Mouse (Mus musculus): ENCODE measurements around the gene Zscan21. TPM values are rescaled to one million over a fixed set of nuclear protein-coding genes. Genes with fewer than 3 reads are reported as not detected.

The Zscan21 gene
- 4.6 and 8.1 TPM in 2 replicates for polyA plus RNA-seq (2012; rRNA removed; ENCODE audit: low replicate concordance)

DNA sequence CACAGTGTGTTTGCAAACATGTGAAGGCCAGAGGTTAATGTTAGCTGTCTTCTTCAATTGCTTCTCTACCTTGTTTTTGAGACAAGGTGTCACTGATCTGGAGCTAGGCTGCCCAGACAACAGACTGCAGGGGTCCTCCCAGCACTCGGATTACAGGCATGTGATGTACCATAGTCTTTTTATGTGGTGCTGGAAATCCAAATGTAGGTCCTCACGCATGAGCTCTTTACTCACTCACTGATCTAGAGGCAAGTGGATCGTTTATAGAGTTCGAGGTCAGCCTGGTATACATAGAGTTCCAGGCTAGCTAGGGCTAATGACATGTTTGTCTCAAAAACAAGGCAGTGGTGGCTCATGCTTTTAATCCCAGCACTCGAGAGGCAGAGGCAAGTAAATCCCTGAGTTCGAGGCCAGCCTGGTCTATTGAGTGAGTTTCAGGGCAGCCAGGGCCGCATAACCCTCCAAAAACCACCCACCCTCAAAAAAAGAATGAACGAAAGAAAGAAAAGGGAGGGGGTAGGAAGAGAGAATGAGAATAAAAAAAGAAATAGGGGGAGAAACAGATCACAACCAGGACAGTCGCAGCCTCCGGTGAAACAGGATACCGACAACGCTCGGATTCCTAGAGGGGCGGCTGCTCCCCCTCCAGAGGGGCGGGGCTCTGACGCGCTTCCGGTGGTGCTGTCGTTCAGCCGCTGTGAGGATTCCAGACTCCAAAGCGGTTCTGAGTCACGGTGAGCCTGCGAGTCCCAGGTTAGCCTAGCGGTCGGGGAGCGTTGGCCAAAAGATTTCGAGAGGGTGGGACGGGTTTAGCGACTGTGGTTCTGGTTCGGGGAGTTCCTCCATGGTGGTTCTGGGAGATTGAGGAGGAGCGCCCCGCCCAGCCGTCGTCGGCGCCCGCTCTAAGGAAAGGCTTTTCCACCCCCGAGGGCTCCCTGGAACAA, at the start of gene Zscan21:
TSS of gene Zscan21 (plus strand) at position 649 of the 944 bp plus-strand sequence.

DNA sequence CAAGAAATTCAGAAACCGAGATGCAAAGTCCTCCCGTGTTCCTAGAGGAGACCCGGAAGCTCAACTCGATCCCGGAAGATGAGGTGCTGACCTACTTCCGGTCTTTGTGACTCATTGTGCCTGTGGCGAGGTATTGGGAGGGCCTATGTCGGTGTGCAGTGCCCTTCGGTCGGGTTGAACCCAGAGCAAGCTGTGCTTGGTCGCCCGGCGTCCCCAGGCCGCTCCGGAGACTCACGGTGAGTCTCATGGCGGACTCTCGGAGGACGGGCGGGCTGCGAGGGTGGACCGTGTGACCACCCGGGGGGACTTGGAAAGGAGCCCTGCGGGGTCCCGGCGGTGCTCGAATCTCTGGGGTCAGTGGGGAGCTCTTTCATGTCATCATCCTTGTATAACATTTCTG, 31.7 kb upstream of the Zscan21 start, which contains the start of gene Zkscan1:
TSS of gene Zkscan1 (plus strand) at position 89 of the 400 bp plus-strand sequence.

GRCm38 (mm10) chr5:138155443-138155976, 38.8 kb downstream of the Zscan21 start, which contains the start of gene Zfp113:
Zfp113 (minus strand) TSS chr5:138155744.

DNA sequence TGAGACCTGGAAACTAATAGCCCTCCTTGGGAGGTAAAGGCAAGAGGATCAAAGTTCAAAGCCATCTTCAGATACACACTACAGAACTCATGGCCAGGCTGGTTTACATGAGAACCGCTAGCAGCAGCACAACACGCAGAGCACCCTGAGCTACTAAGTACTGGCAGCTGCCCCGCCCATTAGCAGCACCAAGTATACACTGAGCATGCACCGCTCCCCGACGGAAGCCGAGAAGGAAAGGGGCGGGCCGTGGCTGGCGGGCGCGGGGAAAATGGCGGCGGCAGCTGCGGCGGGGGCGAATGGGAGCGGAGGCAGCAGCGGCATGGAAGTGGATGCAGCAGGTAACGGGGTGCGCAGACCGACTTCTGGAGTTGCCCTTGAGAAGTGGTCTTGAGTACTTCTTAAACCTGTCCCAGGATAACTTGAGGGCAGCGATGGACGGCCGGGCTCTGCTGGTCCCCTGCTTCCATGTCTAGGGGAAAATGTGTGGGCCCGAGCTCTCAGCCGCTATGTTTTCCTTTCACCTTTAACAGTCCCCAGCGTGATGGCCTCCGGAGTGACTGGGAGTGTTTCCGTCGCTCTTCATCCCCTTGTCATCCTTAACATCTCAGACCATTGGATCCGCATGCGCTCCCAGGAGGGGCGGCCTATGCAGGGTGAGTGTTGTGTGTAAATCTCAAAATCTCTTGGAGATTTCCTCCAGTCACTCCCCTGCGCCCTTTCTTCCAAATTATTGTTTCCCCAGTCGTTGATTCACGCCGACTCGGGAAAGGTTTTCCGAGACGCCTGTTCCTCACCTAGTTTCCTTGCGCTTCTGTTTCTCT, 44.4 kb downstream of the Zscan21 start, which contains the start of gene Cops6:
TSS of gene Cops6 (plus strand) at position 230 of the 824 bp plus-strand sequence.

DNA sequence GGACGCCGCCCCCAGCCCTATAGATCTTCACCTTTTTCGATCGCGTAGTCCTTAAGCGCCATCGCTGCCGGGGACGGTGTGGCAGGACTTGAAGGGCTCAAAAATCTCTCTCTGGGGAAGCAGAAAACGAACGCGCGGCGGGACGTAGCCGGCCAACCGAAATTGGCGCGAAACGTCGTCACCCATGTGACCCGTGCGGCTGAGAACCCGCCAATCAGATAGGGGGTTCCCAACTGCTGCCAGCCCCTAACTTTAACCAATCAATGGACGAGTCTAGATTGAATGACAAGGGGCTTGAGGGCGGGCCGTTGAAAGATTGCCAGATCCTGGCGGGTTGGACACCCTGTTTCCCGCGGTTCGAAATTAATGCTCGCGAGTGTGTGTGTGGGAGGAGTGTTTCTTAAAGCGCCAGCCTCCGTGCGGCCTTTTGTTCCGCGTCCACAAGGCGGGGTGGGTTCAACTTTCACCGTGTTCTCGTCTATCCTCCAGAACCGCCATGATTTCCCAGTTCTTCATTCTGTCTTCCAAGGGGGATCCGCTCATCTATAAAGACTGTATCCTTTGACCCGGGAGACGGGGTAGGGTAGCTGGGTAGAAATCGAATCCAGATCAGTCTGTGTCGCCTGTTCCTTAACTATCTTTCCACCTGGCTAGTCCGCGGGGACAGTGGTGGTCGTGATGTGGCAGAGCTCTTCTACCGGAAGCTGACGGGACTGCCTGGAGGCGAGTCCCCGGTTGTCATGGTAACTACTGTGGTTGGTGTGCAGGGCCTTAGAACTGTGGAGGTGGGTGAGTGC, 55.2 kb downstream of the Zscan21 start, which contains the start of the genes Ap4m1 and Mcm7:
TSS of gene Ap4m1 (plus strand) at position 308 of the 797 bp plus-strand sequence.
TSS of gene Mcm7 (minus strand) at position 728 of the 797 bp plus-strand sequence.

Other genes starting within 250 kb of the Zscan21 start
- 5.4 and 12.5 TPM in 2 replicates for gene Pilrb2, start 245.1 kb upstream of the Zscan21 start, polyA plus RNA-seq (2012; rRNA removed; ENCODE audit: low replicate concordance)
- gene Cyp3a13, start 195.3 kb upstream of the Zscan21 start, polyA plus RNA-seq (2012; rRNA removed; ENCODE audit: low replicate concordance): 0.05 and 0.10 TPM in 2 replicates
- 0.19 and 1.3 TPM in 2 replicates for gene Gjc3, start 153.8 kb upstream of the Zscan21 start, polyA plus RNA-seq (2012; rRNA removed; ENCODE audit: low replicate concordance)
- 0.32 and 2.1 TPM in 2 replicates for gene Azgp1, start 135.4 kb upstream of the Zscan21 start, polyA plus RNA-seq (2012; rRNA removed; ENCODE audit: low replicate concordance)
- not detected in 2 replicates for gene Smok3a, start 95.6 kb upstream of the Zscan21 start, polyA plus RNA-seq (2012; rRNA removed; ENCODE audit: low replicate concordance)
- gene Smok3b, start 95.5 kb upstream of the Zscan21 start, polyA plus RNA-seq (2012; rRNA removed; ENCODE audit: low replicate concordance): not detected in 2 replicates
- not detected in 2 replicates for gene Smok3c, start 63.7 kb upstream of the Zscan21 start, polyA plus RNA-seq (2012; rRNA removed; ENCODE audit: low replicate concordance)
- gene Zkscan1, start 31.8 kb upstream of the Zscan21 start, polyA plus RNA-seq (2012; rRNA removed; ENCODE audit: low replicate concordance): 2.6 and 6.0 TPM in 2 replicates
- 2.3 and 3.0 TPM in 2 replicates for gene Zfp113, start 38.8 kb downstream of the Zscan21 start, polyA plus RNA-seq (2012; rRNA removed; ENCODE audit: low replicate concordance)
- gene Cops6, start 44.2 kb downstream of the Zscan21 start, polyA plus RNA-seq (2012; rRNA removed; ENCODE audit: low replicate concordance): 58.2 and 130 TPM in 2 replicates
- gene Ap4m1, start 55.1 kb downstream of the Zscan21 start, polyA plus RNA-seq (2012; rRNA removed; ENCODE audit: low replicate concordance): 42.4 and 60.0 TPM in 2 replicates
- 23.8 and 27.4 TPM in 2 replicates for gene Mcm7, start 55.5 kb downstream of the Zscan21 start, polyA plus RNA-seq (2012; rRNA removed; ENCODE audit: low replicate concordance)
- gene Taf6, start 70.5 kb downstream of the Zscan21 start, polyA plus RNA-seq (2012; rRNA removed; ENCODE audit: low replicate concordance): 56.7 and 72.9 TPM in 2 replicates
- 2.6 and 4.9 TPM in 2 replicates for gene Cnpy4, start 70.6 kb downstream of the Zscan21 start, polyA plus RNA-seq (2012; rRNA removed; ENCODE audit: low replicate concordance)
- gene Mblac1, start 77.4 kb downstream of the Zscan21 start, polyA plus RNA-seq (2012; rRNA removed; ENCODE audit: low replicate concordance): 5.2 and 11.9 TPM in 2 replicates
- gene Nxpe5, start 109.0 kb downstream of the Zscan21 start, polyA plus RNA-seq (2012; rRNA removed; ENCODE audit: low replicate concordance): 2.6 and 4.4 TPM in 2 replicates
- 177 and 194 TPM in 2 replicates for gene Lamtor4, start 138.6 kb downstream of the Zscan21 start, polyA plus RNA-seq (2012; rRNA removed; ENCODE audit: low replicate concordance)
- 55.8 and 97.3 TPM in 2 replicates for gene BC037034, start 147.1 kb downstream of the Zscan21 start, polyA plus RNA-seq (2012; rRNA removed; ENCODE audit: low replicate concordance)
- gene Gal3st4, start 155.9 kb downstream of the Zscan21 start, polyA plus RNA-seq (2012; rRNA removed; ENCODE audit: low replicate concordance): 0.41 and 1.4 TPM in 2 replicates
- gene Gm43720, start 163.1 kb downstream of the Zscan21 start, polyA plus RNA-seq (2012; rRNA removed; ENCODE audit: low replicate concordance): 0.04 TPM in 1 of 2 replicates, not detected in the other
- gene Gpc2, start 163.1 kb downstream of the Zscan21 start, polyA plus RNA-seq (2012; rRNA removed; ENCODE audit: low replicate concordance): 4.2 and 7.0 TPM in 2 replicates
- gene Stag3, start 163.3 kb downstream of the Zscan21 start, polyA plus RNA-seq (2012; rRNA removed; ENCODE audit: low replicate concordance): 0.38 and 0.56 TPM in 2 replicates
- gene Pvrig, start 225.1 kb downstream of the Zscan21 start, polyA plus RNA-seq (2012; rRNA removed; ENCODE audit: low replicate concordance): 1.3 and 1.4 TPM in 2 replicates